Mouse (Mus musculus) cerebellum, adult 2 months (tissue): ENCODE results near the gene Rpl21. TPM values are rescaled to one million over a fixed set of nuclear protein-coding genes. Genes with fewer than 3 reads are reported as not detected.

ENCODE experiments used
- DNase-seq, 2 experiments: peaks; one replicate each; pipeline ENCODE4 v3.0.0; 2021
- H3K27ac ChIP-seq: fragments of 200-500 bp; 2 replicates; pipeline ENCODE4 v1.5.1; 2012; ENCODE audit warnings: low read length, control low read depth, inconsistent platforms; ENCODE audit not compliant: insufficient read depth
- H3K27me3 ChIP-seq: fragments of 200-500 bp; 2 replicates; pipeline ENCODE4 v1.6.1; 2012; ENCODE audit warnings: inconsistent platforms, mild to moderate bottlenecking, low read length, moderate library complexity; ENCODE audit not compliant: control insufficient read depth, insufficient read depth
- H3K4me1 ChIP-seq: fragments of 200-500 bp; 2 replicates; pipeline ENCODE4 v1.6.1; 2011; ENCODE audit warnings: low read length; ENCODE audit not compliant: control insufficient read depth, insufficient read depth
- H3K4me3 ChIP-seq: fragments of 200-500 bp; replicated peaks from 2 replicates; pipeline ENCODE3; 2011; ENCODE audit warnings: mild to moderate bottlenecking, low read depth, low read length, control low read depth; ENCODE audit not compliant: insufficient read depth
- CTCF ChIP-seq: fragments of 200-500 bp; IDR thresholded peaks from 2 replicates; pipeline ENCODE4 v1.5.1; 2011; ENCODE audit warnings: low read depth, mild to moderate bottlenecking, control low read depth, low read length, moderate library complexity, borderline replicate concordance; ENCODE audit not compliant: insufficient read depth
- POLR2A ChIP-seq: fragments of 200-500 bp; IDR thresholded peaks from 2 replicates; pipeline ENCODE4 v1.6.1; 2011; ENCODE audit warnings: low read length, control low read depth, borderline replicate concordance; ENCODE audit not compliant: insufficient read depth
- WGBS: fragments of 180-500 bp; shearing (Covaris S2); methylation state at CpG from one replicate; pipeline ENCODE4 v1.1.7; 2018; 5-methylcytosine and 5-hydroxymethylcytosine counted together
- polyA plus RNA-seq: library from polyadenylated mRNA; depleted of rRNA; stranded (reverse); fragments of >200 nt; gene quantifications from 2 replicates; pipeline ENCODE4 v1.2.3, GENCODE M21; 2012

The Rpl21 gene
- polyA plus RNA-seq, 1 experiment, result 342 TPM

DNA sequence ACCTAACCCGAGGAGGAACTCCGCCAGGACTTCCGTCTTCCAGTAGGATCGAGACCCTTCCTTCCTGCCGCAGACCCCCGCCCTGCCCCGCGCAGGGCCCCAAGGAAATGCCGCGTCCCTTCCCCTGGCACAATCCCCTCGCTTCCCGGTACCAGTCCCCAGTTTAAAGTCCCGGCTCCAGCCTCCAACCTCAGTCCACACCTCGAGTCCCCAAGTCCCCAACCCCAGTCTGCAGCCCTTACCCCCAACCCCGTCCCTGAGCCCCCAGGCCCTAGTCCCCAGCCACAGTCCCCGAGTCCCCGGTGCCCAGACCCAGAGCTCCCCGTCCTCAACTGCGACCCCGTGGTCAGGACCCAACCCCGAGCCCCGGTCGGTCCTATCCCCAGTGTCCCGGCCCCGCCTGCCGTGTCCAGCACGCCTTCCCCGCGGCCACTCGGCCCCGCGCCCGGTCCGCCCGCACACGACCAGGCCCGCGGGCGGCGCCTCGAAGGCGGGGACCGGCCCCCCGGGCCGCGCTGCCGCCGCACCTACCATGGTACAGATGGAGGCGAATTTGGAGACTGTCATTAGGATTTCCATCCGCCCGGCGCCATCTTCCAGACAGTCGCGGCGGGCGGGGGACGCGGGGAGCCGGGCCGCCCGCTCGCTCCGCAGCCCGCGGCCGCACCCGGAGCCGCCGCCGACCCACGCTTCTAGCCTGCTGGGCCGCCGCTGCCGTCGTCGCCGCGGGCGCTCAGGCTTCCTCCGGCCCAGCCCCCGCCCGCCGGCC lies 38.4 kb upstream of the Rpl21 start:
- Histone ChIP-seq H3K27ac (peak overlapping the region; percentile 67), H3K4me1 (peaks cover 25% of the 10 kb centered on the region; the same call in 1 of the 2 replicates), H3K4me3 (peak overlapping the region; percentile 60), H3K27me3 (no peaks in the 10 kb centered on the region)
- 2% methylated on average over 66 of the region's 83 CpGs for WGBS
- DNase-seq, result no peak
- no peak for TF ChIP-seq CTCF
- 0 out of 2 replicates have a peak, but pooled peaks have one; percentile 29 for TF ChIP-seq POLR2A

DNA sequence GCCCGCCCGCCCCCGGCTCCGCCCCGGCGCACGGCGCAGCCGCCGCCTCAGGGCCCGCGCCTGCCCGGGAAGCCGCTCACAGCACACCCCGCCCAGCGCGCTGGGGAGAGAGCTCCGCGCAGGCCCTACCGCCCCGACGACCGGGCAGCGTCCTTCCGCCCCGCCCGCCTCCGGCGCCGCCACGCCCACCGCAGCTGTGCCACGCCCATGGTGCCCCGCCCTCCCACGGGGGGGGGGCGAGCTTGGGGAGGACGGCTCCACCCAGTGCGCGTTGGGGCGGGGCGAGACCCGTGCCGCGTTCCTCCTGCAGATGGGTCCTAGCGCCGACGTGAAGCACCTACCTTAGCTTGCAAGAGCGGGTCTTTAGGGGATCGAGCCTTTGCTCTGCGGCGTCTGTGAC lies 37.8 kb upstream of the Rpl21 start, which contains the start of gene Usp12:
Gene Usp12 (minus strand): TSS at position 154 of the 400 bp plus-strand sequence.
- 2% methylated on average over 22 of the region's 51 CpGs for WGBS
- peak within 1 kb of the TSS; percentile 60 for H3K4me3 ChIP-seq
- TF ChIP-seq CTCF (no peak), POLR2A (no peak)

GRCm38 (mm10) chr5:146795728-146796127 lies 37.0 kb upstream of the Rpl21 start:
- Histone ChIP-seq H3K27me3 (no peaks in the 10 kb centered on the region), H3K27ac (no peak overlapping the region), H3K4me1 (peaks cover 18% of the 10 kb centered on the region; the same call in 1 of the 2 replicates), H3K4me3 (no peak overlapping the region)
- no peak for TF ChIP-seq CTCF
- TF ChIP-seq POLR2A, result no peak
- no peak for DNase-seq
- whole genome bisulfite sequencing, result 81% methylated on average over 13 of the region's 13 CpGs

More for the DNA sequence above, 37.8 kb upstream of the Rpl21 start, which contains the start of gene Usp12:
- peak within 1 kb of the TSS; percentile 67 for H3K27ac ChIP-seq
- H3K4me1 ChIP-seq, result peaks cover 23% of the 10 kb centered on the region; the same call in 1 of the 2 replicates
- H3K27me3 ChIP-seq, result no peaks in the 10 kb centered on the region
- peak; percentile 98 to 99 for DNase-seq

DNA sequence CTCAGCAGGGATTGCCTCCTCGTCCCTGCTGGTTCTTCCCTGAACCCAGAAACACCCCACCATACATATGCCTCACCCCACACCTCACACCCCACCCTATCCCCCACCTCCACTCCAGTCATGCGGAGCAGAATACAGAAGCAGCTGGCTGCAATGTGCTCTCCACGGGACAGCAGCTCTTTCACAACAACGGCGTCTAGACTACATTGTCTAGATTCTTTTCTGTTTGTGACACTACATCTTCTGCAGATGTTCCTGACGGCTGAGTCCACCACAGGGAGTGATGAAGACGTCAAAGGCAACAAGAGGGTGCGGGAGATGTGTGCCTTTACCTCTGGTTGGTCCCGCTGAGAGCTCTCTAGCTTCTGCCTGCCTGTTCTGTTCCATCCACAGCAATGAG lies 34.7 kb upstream of the Rpl21 start:
- 13% methylated on average over 9 of the region's 9 CpGs for WGBS
- Histone ChIP-seq H3K27ac (no peak overlapping the region), H3K4me1 (peaks cover under 1% of the 10 kb centered on the region; the same call in 1 of the 2 replicates), H3K27me3 (no peaks in the 10 kb centered on the region), H3K4me3 (no peak overlapping the region)
- no peak for DNase-seq
- TF ChIP-seq CTCF (no peak), POLR2A (no peak)

- 78% methylated on average over 8 of the region's 8 CpGs for WGBS
- H3K27ac ChIP-seq, result no peak overlapping the region
Observed at GRCm38 (mm10) chr5:146806004-146806430, 26.7 kb upstream of the Rpl21 start.

DNA sequence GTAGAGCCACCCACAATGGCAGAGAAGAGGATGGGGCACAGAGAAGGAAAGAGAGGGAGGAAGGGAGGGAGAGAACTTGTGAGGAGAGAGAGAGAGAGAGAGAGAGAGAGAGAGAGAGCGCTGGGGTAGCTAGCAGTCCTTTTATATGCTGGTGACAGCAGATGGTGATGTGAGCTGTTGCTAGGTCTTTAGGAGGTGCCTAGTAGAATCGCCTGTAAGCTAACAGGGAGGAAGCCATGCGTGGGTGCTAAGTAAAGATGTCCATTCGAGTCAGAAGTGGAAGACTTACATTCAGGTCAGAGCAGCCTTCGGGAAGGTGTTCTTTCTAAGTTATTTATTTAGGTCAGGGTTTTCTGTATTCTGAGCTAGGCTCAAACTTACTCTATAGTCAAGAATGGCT lies 22.7 kb upstream of the Rpl21 start:
- Histone ChIP-seq H3K27me3 (no peaks in the 10 kb centered on the region), H3K4me1 (no peaks in the 10 kb centered on the region), H3K27ac (no peak overlapping the region), H3K4me3 (no peak overlapping the region)
- 66% methylated on average over 5 of the region's 5 CpGs for WGBS
- no peak for DNase-seq
- TF ChIP-seq CTCF (no peak), POLR2A (no peak)

More at GRCm38 (mm10) chr5:146806004-146806430, 26.7 kb upstream of the Rpl21 start:
- TF ChIP-seq POLR2A (no peak), CTCF (no peak)
- H3K4me1 ChIP-seq, result no peaks in the 10 kb centered on the region
- no peak overlapping the region for H3K4me3 ChIP-seq
- H3K27me3 ChIP-seq, result no peaks in the 10 kb centered on the region
- DNase-seq, result no peak

DNA sequence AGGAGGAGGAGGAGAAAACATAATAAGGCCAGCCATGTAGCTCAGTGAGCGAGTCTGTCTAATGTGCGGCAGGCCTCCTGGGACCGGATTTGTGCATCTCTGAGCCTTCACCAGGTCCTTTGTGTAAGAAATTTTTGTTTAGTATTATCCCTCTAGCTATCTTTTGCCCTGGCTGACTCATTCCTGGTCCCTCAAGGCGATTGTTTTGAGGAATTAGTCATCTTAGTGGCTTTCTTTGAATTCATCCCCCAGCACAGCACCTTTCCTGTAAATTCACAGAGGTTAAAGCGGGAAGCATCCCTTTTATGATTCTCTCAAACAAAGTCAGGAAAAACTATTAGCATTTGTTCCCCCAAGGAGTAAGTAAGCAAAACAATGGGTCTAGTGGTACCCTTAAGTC lies 19.8 kb upstream of the Rpl21 start:
- Histone ChIP-seq H3K4me1 (no peaks in the 10 kb centered on the region), H3K27me3 (no peaks in the 10 kb centered on the region), H3K27ac (no peak overlapping the region), H3K4me3 (no peak overlapping the region)
- WGBS, result 86% methylated on average over 5 of the region's 5 CpGs
- DNase-seq, result no peak
- TF ChIP-seq POLR2A, result no peak

- Histone ChIP-seq H3K27me3 (no peaks in the 10 kb centered on the region), H3K27ac (no peak overlapping the region), H3K4me3 (no peak overlapping the region), H3K4me1 (no peaks in the 10 kb centered on the region)
- DNase-seq, result no peak
- 87% methylated on average over 4 of the region's 4 CpGs for WGBS
- TF ChIP-seq CTCF (no peak), POLR2A (no peak)
Observed at GRCm38 (mm10) chr5:146813421-146813820, 19.3 kb upstream of the Rpl21 start.
